Mouse (Mus musculus): ENCODE measurements around the gene Gprc5c.

DNA sequence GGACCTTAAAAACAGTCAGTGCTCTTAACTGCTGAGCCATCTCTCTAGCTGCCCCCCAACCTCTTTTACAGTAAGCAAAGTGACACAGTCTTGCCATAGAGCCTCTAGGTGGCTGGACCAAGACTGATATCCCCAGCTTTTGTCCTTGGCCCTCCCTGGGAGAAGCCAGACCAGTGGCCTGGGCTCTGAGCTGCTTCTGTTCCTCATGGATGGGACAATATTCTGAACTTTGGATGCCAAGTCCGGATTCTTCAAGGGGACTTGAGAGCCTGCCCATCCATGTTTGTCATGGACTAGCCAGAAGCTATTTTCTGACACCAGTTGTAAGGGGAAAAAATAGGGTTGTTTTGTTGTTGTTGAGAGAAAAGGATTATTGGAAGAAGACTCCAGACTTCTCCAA is 18.8 kb downstream of the Gprc5c start:
- no peak for TF ChIP-seq POLR2A (IDR thresholded peaks at IDR 0.05; ENCODE audit: low read depth, low read length)
- no peak for TF ChIP-seq CTCF (IDR thresholded peaks at IDR 0.05; ENCODE audit: extremely low read depth, insufficient read length, insufficient replicate concordance, low read depth, low read length)

All from small intestine, adult 2 months (tissue).